Comparison of ENCODE assay signal across 8 mouse cellular contexts in genomic region chr2:30769187-30769586, GRCm38 (mm10). TPM values are rescaled to one million over a fixed set of nuclear protein-coding genes. Genes with fewer than 3 reads are reported as not detected.
DNase-seq lines count a peak whose midpoint lies in the region; TF ChIP-seq lines count a peak whose summit lies in the region.
"Had no signal": no experiment of that assay in that cellular context is flagged by ENCODE, and none has a peak within 500 bp of the region (broad histone marks: within the 10 kb centered on the region; RNA-seq: fewer than 3 reads in every experiment).

No protein-coding gene starts in this region.

- peak overlapping the region; percentile 23 for H3K27ac ChIP-seq in MEL (ENCODE audit: control insufficient read depth, low read depth, low read length)
- no peak overlapping the region for H3K27ac ChIP-seq in liver, adult 2 months (replicated peaks; ENCODE audit: insufficient read depth, low read depth, low read length)
- H3K27ac ChIP-seq: neural tube, embryonic 12.5 days had no signal

- peaks cover 0 to 19% of the 10 kb centered on the region in 2 experiments; a peak in 2 of 4 replicates for H3K36me3 ChIP-seq in MEL (ENCODE audit: control insufficient read depth in 1 of 2, insufficient read depth in 2 of 2, low read length in 2 of 2)
- H3K36me3 ChIP-seq in liver, adult 2 months (ENCODE audit: control insufficient read depth, insufficient read depth, low read length): no peaks in the 10 kb centered on the region
- H3K36me3 ChIP-seq: neural tube, embryonic 12.5 days had no signal

- TF ChIP-seq CTCF in MEL (IDR thresholded peaks at IDR 0.05 in 2 of 3, conservative IDR thresholded peaks at IDR 0.05 in 1 of 3; ENCODE audit: control insufficient read depth in 1 of 3, insufficient read depth in 1 of 3, low read depth in 2 of 3, low read length in 3 of 3, poor library complexity in 1 of 3, severe bottlenecking in 1 of 3): peak; percentile 52 to 66 (median 54)
- peak; percentile 13; the same call in 1 of the 2 replicates for TF ChIP-seq CTCF in liver, adult 2 months (IDR thresholded peaks at IDR 0.05; ENCODE audit: low read depth, low read length)

- H3K9ac ChIP-seq in MEL (ENCODE audit: control insufficient read depth, low read depth, low read length, poor library complexity, severe bottlenecking): peak overlapping the region; percentile 45
- H3K9ac ChIP-seq in liver, adult 2 months (ENCODE audit: low read depth, low read length): no peak overlapping the region
- H3K9ac ChIP-seq: neural tube, embryonic 12.5 days had no signal

- H3K27me3 ChIP-seq in MEL (ENCODE audit: control insufficient read depth in 1 of 2, insufficient read depth in 2 of 2, low read length in 2 of 2): no peaks in the 10 kb centered on the region
- no peaks in the 10 kb centered on the region for H3K27me3 ChIP-seq in liver, adult 2 months (ENCODE audit: control insufficient read depth, insufficient read depth, low read length)
- H3K27me3 ChIP-seq: neural tube, embryonic 12.5 days had no signal

- 62% methylated on average over 6 of the region's 6 CpGs for WGBS in liver, adult 2 months

- H3K9me3 ChIP-seq in MEL (replicated peaks; ENCODE audit: insufficient read depth, low read length): no peaks in the 10 kb centered on the region

- TF ChIP-seq POLR2A in MEL (IDR thresholded peaks at IDR 0.05; ENCODE audit: control insufficient read depth in 1 of 2, insufficient read depth in 1 of 2, low read depth in 1 of 2, low read length in 2 of 2, poor library complexity in 1 of 2): 0 out of 4 replicates have a peak, but pooled peaks of 1 of the 2 experiments have one; percentile 34
- TF ChIP-seq POLR2A in liver, adult 2 months (IDR thresholded peaks at IDR 0.05; ENCODE audit: extremely low read depth, insufficient read depth, low read length): no peak

- DNase-seq in kidney, adult 18-20 months: peak; percentile 37
- no peak for DNase-seq in kidney, adult 8-10 months
- DNase-seq in B cell, adult 2 months: peak; percentile 55 to 57
- peak; percentile 87 for DNase-seq in MEL (ENCODE audit: low read depth, low spot score)
- DNase-seq in liver, adult 2 months (ENCODE audit: extremely low read depth, low read depth, low spot score): peak; percentile 29
- DNase-seq in cerebellum, adult 11 months: no peak
- no peak for DNase-seq in urinary bladder, adult 18-20 months (ENCODE audit: low spot score in 2 of 2)

- peak; percentile 13 for TF ChIP-seq RAD21 in MEL (IDR thresholded peaks at IDR 0.05; ENCODE audit: low read depth, low read length)

- no peak for TF ChIP-seq EP300 in MEL (IDR thresholded peaks at IDR 0.05; ENCODE audit: low read depth in 1 of 2, low read length in 2 of 2)

- H3K79me2 ChIP-seq in MEL (ENCODE audit: control insufficient read depth, insufficient read depth, low read length, poor library complexity): peaks cover 2% of the 10 kb centered on the region; the same call in 1 of the 2 replicates
- H3K79me2 ChIP-seq in liver, adult 2 months (ENCODE audit: control insufficient read depth, insufficient read depth, low read length): no peaks in the 10 kb centered on the region

- H3K4me1 ChIP-seq in MEL (ENCODE audit: control insufficient read depth in 1 of 2, insufficient read depth in 2 of 2, low read length in 2 of 2): peaks cover 16 to 37% of the 10 kb centered on the region in 2 experiments
- H3K4me1 ChIP-seq in liver, adult 2 months (ENCODE audit: control insufficient read depth, insufficient read depth, low read length): peaks cover 9% of the 10 kb centered on the region

- H3K4me3 ChIP-seq in MEL (ENCODE audit: control insufficient read depth in 1 of 2, insufficient read depth in 1 of 2, low read depth in 2 of 2, low read length in 2 of 2): peak overlapping the region; percentile 18 to 28
- no peak overlapping the region for H3K4me3 ChIP-seq in liver, adult 2 months (ENCODE audit: insufficient read depth, low read depth, low read length)
- H3K4me3 ChIP-seq: neural tube, embryonic 12.5 days had no signal

TF ChIP-seq in MEL, 35 proteins besides CTCF, POLR2A, EP300 and RAD21:
- TF ChIP-seq SMC3 (IDR thresholded peaks at IDR 0.05; ENCODE audit: low read depth, low read length): peak; percentile 26
- no peak for TF ChIP-seq USF1 (IDR thresholded peaks at IDR 0.05; ENCODE audit: low read depth, low read length)
- no peak; the same call in 1 of the 2 replicates for TF ChIP-seq MAX (IDR thresholded peaks at IDR 0.05; ENCODE audit: low read length)
- no peak for TF ChIP-seq TBP (IDR thresholded peaks at IDR 0.05; ENCODE audit: low read depth, low read length)
- TF ChIP-seq GABPA (IDR thresholded peaks at IDR 0.05; ENCODE audit: low read depth, low read length): no peak
- TF ChIP-seq GATA1 (IDR thresholded peaks at IDR 0.05; ENCODE audit: low read depth, low read length): no peak
- no peak for TF ChIP-seq KAT2A (conservative IDR thresholded peaks at IDR 0.05; ENCODE audit: low read depth, low read length)
- TF ChIP-seq RCOR1 (IDR thresholded peaks at IDR 0.05; ENCODE audit: low read depth, low read length): no peak
- TF ChIP-seq ZNF384 (IDR thresholded peaks at IDR 0.05; ENCODE audit: low read depth, low read length): no peak

RNA-seq across cellular contexts. Expression of gene 1700001O22Rik, which starts 34.3 kb away (rescaled TPM):
- total RNA-seq in MEL (2012; rRNA removed): 0.50 TPM in 1 of 2 replicates, not detected in the other
- 1 to 10 TPM in 1 of 2 experiments, not detected in 1; 1.8 TPM for polyA plus RNA-seq in MEL (2012; ENCODE audit: insufficient read depth in 1 of 2, insufficient read length in 2 of 2, low read depth in 1 of 2, low replicate concordance in 2 of 2, missing spikeins in 1 of 2)
- not detected in 2 replicates for total RNA-seq in liver, adult 2 months (2014; rRNA removed)
- polyA plus RNA-seq in liver, adult 2 months (2012; rRNA removed): 0.11 TPM in 1 of 2 replicates, not detected in the other

RNA-seq across cellular contexts. Expression of gene Ntmt1, which starts 38.4 kb away (rescaled TPM):
- 66.3 and 83.2 TPM in 2 replicates for total RNA-seq in MEL (2012; rRNA removed)
- polyA plus RNA-seq in MEL (2012; ENCODE audit: insufficient read depth in 1 of 2, insufficient read length in 2 of 2, low read depth in 1 of 2, low replicate concordance in 2 of 2, missing spikeins in 1 of 2): 10 to 100 TPM in 1 of 2 experiments, not detected in 1; 58.9 TPM
- 8.3 and 8.8 TPM in 2 replicates for total RNA-seq in liver, adult 2 months (2014; rRNA removed)
- polyA plus RNA-seq in liver, adult 2 months (2012; rRNA removed): 11.9 and 15.9 TPM in 2 replicates

Comparison
In these comparisons a context has a peak if more than half of its experiments do, and no peak if none do; other contexts are left out.
1. DNase-seq: peak in kidney, adult 18-20 months (single experiment), B cell, adult 2 months (2 of 2), MEL (single experiment) and liver, adult 2 months (single experiment); none in kidney, adult 8-10 months (0 of 2), cerebellum, adult 11 months (single experiment) and urinary bladder, adult 18-20 months (0 of 2).